Mouse (Mus musculus): ENCODE data around the gene Pde6d. TPM values are rescaled to one million over a fixed set of nuclear protein-coding genes. Genes with fewer than 3 reads are reported as not detected.
"Not testable (repeated sequence)": the region's sequence is repeated elsewhere in the genome, so short reads cannot be mapped to it uniquely, and the experiment has no call there.

The Pde6d gene
- total RNA-seq, 2 experiments from 2014 or later: 49.0 to 54.7 TPM

DNA sequence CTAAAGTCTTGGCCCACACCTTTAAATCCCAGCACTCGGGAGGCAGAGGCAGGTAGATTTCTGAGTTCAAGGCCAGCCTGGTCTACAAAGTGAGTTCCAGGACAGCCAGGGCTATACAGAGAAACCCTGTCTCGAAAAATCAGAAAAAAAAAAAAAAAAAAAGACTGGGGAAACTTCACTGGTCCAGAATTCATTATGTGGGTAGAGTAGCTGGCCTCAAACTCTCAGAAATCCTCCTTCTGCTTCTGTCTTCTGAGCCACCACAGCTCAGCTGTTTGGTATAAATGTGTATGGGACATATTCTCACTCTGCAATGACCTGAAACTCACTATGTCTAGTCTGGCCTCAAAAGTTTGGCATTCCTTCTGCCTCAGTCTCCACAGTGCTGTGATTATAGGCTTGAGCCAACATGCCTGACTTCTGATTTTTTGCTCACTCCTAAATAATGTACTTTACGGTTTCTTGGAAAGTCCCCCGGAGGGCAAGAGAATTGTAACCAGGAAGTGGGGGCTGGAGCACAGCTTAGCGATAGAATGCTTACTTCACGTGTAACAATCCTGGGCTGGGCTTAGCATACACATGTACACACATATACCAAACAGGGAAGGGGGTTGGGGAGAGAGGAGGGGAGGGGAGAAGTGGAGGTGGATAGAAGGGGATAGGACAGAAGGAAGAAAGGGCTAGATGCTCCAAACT lies 66.6 kb downstream of the Pde6d start:
- no peak overlapping the region for H3K27ac ChIP-seq
- no peak for TF ChIP-seq CTCF (conservative IDR thresholded peaks at IDR 0.05)
- no peak overlapping the region for H3K4me3 ChIP-seq
- no peak for DNase-seq (ENCODE audit: low spot score in 2 of 2)

DNA sequence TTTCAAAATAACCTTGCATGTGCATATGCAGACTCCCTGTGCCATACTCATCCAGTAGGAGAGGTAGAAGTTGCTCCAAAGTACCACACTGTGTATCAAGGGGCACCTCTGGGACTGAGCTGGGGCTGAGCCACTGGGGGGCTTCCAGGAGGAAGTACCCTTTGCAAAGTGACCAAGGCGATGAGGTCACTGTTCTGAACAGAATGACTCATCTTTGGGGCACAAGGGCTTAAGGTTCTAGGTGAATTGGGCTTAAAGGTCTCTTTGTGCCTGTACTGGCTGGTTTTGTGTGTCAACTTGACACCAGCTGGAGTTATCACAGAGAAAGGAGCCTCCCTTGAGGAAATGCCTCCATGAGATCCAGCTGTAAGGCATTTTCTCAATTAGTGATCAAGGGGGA lies 69.4 kb downstream of the Pde6d start:
- not testable (repeated sequence) for DNase-seq (ENCODE audit: low spot score in 2 of 2); H3K27ac ChIP-seq; H3K4me3 ChIP-seq

- no peak for TF ChIP-seq CTCF (conservative IDR thresholded peaks at IDR 0.05)
- no peak overlapping the region for H3K27ac ChIP-seq
- H3K4me3 ChIP-seq: no peak overlapping the region
- DNase-seq (ENCODE audit: low spot score in 2 of 2): no peak
Measured at GRCm38 (mm10) chr1:86512154-86512720, 70.2 kb downstream of the Pde6d start.

DNA sequence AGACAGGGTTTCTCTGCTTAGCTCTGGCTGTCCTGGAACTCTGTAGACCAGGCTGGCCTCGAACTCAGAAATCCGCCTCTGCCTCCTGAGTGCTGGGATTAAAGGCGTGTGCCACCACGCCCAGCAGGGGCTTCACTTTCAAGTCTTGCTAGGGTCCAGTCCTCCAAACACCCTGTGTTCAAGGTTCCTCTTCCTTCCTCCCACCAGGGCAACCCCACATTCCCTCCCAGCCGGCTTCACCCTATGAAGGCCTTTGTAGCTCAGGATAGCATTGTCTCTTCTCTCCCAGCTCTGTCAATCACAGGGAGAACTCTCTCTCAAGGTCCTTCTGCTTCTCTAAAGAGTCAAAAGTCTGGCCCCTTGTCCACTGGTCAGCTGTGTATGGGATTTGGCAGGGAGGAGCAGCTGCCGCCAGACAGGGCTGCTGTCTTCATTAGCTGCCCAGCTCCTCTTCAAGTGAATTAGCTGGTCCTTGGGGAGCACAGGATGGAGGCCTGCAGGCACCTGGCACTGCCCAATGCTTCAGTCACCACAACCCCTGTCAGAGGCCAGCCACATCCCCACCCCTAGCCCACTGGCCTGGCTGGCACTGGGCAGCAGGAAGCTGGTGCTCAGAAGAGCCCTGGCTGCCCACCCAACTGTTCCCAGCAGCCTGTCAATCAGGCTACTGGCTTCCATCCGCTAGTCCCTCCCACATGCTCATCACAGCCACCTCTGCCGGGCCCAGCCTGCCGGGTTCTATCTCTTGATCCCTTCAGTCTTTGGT lies 71.6 kb downstream of the Pde6d start:
- Histone ChIP-seq H3K4me3 (no peak overlapping the region), H3K27ac (0 out of 2 replicates have a peak overlapping the region, but pooled peaks have one; percentile 10)
- DNase-seq (ENCODE audit: low spot score in 2 of 2): no peak
- TF ChIP-seq CTCF (conservative IDR thresholded peaks at IDR 0.05): no peak

DNA sequence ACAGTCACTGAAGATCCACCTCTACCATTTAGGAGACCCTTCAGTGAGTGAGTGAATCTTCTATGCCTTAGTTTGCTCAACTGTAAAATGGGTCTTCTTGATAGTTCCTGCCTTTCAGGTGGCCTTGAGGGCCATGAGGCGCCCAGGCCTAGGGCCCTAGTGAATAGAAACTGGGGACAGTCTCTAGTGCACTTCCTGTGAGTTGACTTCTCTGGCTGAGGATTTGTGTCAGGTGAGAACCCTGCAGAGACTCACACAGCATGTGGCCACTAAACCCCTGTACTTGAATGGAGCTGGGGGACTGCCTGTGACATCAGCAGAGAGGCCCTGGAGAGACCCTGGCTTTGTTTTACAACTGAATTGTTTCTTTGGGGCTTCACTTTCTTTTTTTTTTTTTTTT lies 72.2 kb downstream of the Pde6d start:
- Histone ChIP-seq H3K4me3 (no peak overlapping the region), H3K27ac (no peak overlapping the region)
- no peak for TF ChIP-seq CTCF (conservative IDR thresholded peaks at IDR 0.05)
- no peak for DNase-seq (ENCODE audit: low spot score in 2 of 2)

DNA sequence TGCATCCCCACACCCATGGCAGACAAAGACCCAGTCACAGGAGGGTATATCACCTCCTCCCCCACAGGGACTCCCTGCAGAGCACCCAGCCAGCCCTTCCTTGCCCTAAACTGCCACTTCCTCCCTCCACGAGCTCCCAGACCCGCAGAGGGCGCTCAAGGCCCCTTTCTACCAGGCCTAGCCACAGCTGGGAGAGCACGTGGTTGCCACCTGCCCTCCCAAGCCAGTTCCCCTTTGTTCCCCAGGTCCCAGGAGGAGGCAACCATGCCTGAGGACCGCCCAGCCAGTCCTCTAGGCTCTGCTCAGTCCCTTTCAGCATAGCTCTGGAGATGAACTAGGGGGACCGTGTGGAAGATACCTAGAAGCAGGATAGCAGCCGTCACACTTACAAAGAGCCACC lies 73.0 kb downstream of the Pde6d start:
- TF ChIP-seq CTCF (conservative IDR thresholded peaks at IDR 0.05): peak; percentile 87
- peak; percentile 82 to 84 for DNase-seq (ENCODE audit: low spot score in 2 of 2)
- Histone ChIP-seq H3K27ac (peak overlapping the region; percentile 84), H3K4me3 (no peak overlapping the region)

DNA sequence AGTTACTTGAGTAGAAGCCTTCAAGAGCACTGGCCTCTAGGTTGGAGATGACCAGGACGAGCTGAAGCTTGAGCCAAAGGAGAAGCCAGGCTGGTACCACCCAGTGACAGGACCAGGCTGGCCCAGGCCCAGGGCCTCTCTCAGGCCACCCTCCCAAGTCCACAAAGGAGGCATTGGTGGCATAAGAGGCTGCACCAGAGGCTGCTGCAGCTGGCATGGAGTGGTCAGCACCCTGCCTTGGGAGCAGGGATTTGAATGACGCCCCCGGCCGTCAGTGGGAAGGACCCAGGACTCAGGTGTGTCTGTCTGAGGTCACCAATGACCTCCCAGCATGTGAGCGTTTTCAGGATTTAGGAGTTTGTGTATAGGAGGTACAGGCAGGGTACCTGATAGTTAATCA lies 74.6 kb downstream of the Pde6d start:
- DNase-seq (ENCODE audit: low spot score in 2 of 2): peak in 1 of 2 experiments; percentile 22
- Histone ChIP-seq H3K4me3 (no peak overlapping the region), H3K27ac (peak overlapping the region; percentile 84)
- no peak for TF ChIP-seq CTCF (conservative IDR thresholded peaks at IDR 0.05)

DNA sequence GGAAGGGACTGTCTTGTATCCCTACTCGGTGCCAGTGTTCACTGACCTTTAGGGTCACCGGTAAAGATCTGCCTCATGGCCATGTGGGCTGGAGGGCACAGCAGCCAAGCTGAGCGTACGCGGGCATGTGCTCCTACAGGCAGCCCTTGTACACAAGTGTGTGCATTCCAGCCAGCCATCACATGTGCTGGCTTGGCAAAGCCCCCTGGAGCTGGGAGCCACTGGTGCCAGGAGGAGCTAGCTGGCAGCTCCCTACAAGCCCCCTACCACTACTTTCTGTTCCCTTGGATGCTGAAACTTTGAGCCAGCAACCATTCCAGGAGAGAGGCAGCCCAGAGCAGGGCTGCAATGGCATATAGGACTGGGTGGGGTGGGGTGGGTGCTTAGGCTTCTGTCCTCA lies 76.0 kb downstream of the Pde6d start:
- Histone ChIP-seq H3K27ac (peak overlapping the region; percentile 84), H3K4me3 (no peak overlapping the region)
- no peak for TF ChIP-seq CTCF (conservative IDR thresholded peaks at IDR 0.05)
- DNase-seq (ENCODE audit: low spot score in 2 of 2): no peak

- DNase-seq (ENCODE audit: low spot score in 2 of 2): peak in 1 of 2 experiments; percentile 35
Measured at GRCm38 (mm10) chr1:86505461-86505860, 77.0 kb downstream of the Pde6d start.

GRCm38 (mm10) chr1:86504697-86505421 lies 77.6 kb downstream of the Pde6d start:
- DNase-seq (ENCODE audit: low spot score in 2 of 2): no peak
- TF ChIP-seq CTCF (conservative IDR thresholded peaks at IDR 0.05): no peak
- H3K4me3 ChIP-seq: peak overlapping the region; percentile 61
- peak overlapping the region; percentile 99 for H3K27ac ChIP-seq

More at GRCm38 (mm10) chr1:86505461-86505860, 77.0 kb downstream of the Pde6d start:
- peak overlapping the region; percentile 99 for H3K27ac ChIP-seq
- H3K4me3 ChIP-seq: no peak overlapping the region
- no peak for TF ChIP-seq CTCF (conservative IDR thresholded peaks at IDR 0.05)

- DNase-seq (ENCODE audit: low spot score in 2 of 2): peak; percentile 94 to 96
- TF ChIP-seq CTCF (conservative IDR thresholded peaks at IDR 0.05): peak; percentile 80
- Histone ChIP-seq H3K27ac (peak overlapping the region; percentile 99), H3K4me3 (peak overlapping the region; percentile 61)
Measured at GRCm38 (mm10) chr1:86503906-86504696, 78.3 kb downstream of the Pde6d start.

- no peak for DNase-seq (ENCODE audit: low spot score in 2 of 2)
Measured at GRCm38 (mm10) chr1:86503165-86503747, 79.2 kb downstream of the Pde6d start.

More at GRCm38 (mm10) chr1:86503165-86503747, 79.2 kb downstream of the Pde6d start:
- Histone ChIP-seq H3K27ac (peak overlapping the region; percentile 99), H3K4me3 (peak overlapping the region; percentile 61)
- TF ChIP-seq CTCF (conservative IDR thresholded peaks at IDR 0.05): no peak

Data from layer of hippocampus, adult 2 months (tissue).